Mouse (Mus musculus): ENCODE data around the gene Sypl. TPM values are rescaled to one million over a fixed set of nuclear protein-coding genes. Genes with fewer than 3 reads are reported as not detected.

The Sypl gene
- total RNA-seq (2021): 10 to 100 TPM; 42.3 to 43.2 TPM

GRCm38 (mm10) chr12:32953596-32954215, at the start of gene Sypl:
TSS of gene Sypl (plus strand) at chr12:32953891.
- peak; percentile 92 to 95 for DNase-seq

GRCm38 (mm10) chr12:32909686-32910085, 44.0 kb upstream of the Sypl start:
- DNase-seq: no peak

- peak in 1 of 2 experiments; percentile 50 for DNase-seq
Observed at GRCm38 (mm10) chr12:32910092-32910491, 43.6 kb upstream of the Sypl start.

- no peak for DNase-seq
Observed at GRCm38 (mm10) chr12:32910560-32911194, 43.0 kb upstream of the Sypl start.

- no peak for DNase-seq
Observed at GRCm38 (mm10) chr12:32911569-32911968, 42.1 kb upstream of the Sypl start.

GRCm38 (mm10) chr12:32912772-32913171, 40.9 kb upstream of the Sypl start:
- no peak for DNase-seq

GRCm38 (mm10) chr12:32918683-32919082, 35.0 kb upstream of the Sypl start:
- DNase-seq: no peak

- no peak for DNase-seq
Observed at GRCm38 (mm10) chr12:32919091-32919490, 34.6 kb upstream of the Sypl start.

- no peak for DNase-seq
Observed at GRCm38 (mm10) chr12:32919527-32919926, 34.2 kb upstream of the Sypl start.

- peak; percentile 36 to 43 for DNase-seq
Observed at GRCm38 (mm10) chr12:32920185-32920788, 33.4 kb upstream of the Sypl start.

GRCm38 (mm10) chr12:32921071-32921470, 32.6 kb upstream of the Sypl start:
- DNase-seq: no peak

- DNase-seq: no peak
Observed at GRCm38 (mm10) chr12:32921532-32922131, 32.1 kb upstream of the Sypl start.

- no peak for DNase-seq
Observed at GRCm38 (mm10) chr12:32924245-32924644, 29.4 kb upstream of the Sypl start.

- DNase-seq: peak; percentile 37 to 41
Observed at GRCm38 (mm10) chr12:32926331-32927172, 27.1 kb upstream of the Sypl start.

- DNase-seq: no peak
Observed at GRCm38 (mm10) chr12:32927231-32927835, 26.4 kb upstream of the Sypl start.

- no peak for DNase-seq
Observed at GRCm38 (mm10) chr12:32928180-32928579, 25.5 kb upstream of the Sypl start.

- DNase-seq: no peak
Observed at GRCm38 (mm10) chr12:32929831-32930513, 23.7 kb upstream of the Sypl start.

- no peak for DNase-seq
Observed at GRCm38 (mm10) chr12:32930566-32930965, 23.1 kb upstream of the Sypl start.

GRCm38 (mm10) chr12:32936246-32936946, 17.3 kb upstream of the Sypl start:
- no peak for DNase-seq

GRCm38 (mm10) chr12:32941141-32941540, 12.6 kb upstream of the Sypl start:
- no peak for DNase-seq

GRCm38 (mm10) chr12:32943347-32943746, 10.3 kb upstream of the Sypl start:
- no peak for DNase-seq

All from layer of hippocampus, postnatal 36 days (tissue).